Mouse (Mus musculus) forebrain, embryonic 14.5 days (tissue): ENCODE measurements at regions not wholly inside any gene's neighbourhood (a gene's known extent, or its start where the extent isn't known, plus 50 kb on each side); places are given as distances from the start of the nearest gene placed in this dataset.

Experiments used
- ATAC-seq: fragments of 200-750 bp; cut with Nextera tagmentation; 2 replicates; pipeline ENCODE4 v1.8.0; 2017; ENCODE audit warnings: mild to moderate bottlenecking, moderate library complexity
- DNase-seq: peaks from one replicate; pipeline ENCODE4 v3.0.0-alpha.2; 2015; ENCODE audit warnings: low spot score
- H3K27ac ChIP-seq: fragments of 300-500 bp; sonication (generic); 2 replicates; pipeline ENCODE4 v1.5.1; 2014; ENCODE audit warnings: low read depth, mild to moderate bottlenecking, control low read depth, low read length, moderate library complexity
- H3K27me3 ChIP-seq: fragments of 300-500 bp; sonication (generic); replicated peaks from 2 replicates; pipeline ENCODE4 v1.6.1; 2014; ENCODE audit warnings: low read length, control low read depth, mixed read lengths; ENCODE audit not compliant: control insufficient read depth, insufficient read depth
- H3K36me3 ChIP-seq: fragments of 300-500 bp; sonication (generic); 2 replicates; pipeline ENCODE4 v1.6.1; 2014; ENCODE audit warnings: low read length, control low read depth; ENCODE audit not compliant: control insufficient read depth, insufficient read depth
- H3K4me1 ChIP-seq: fragments of 300-500 bp; sonication (generic); 2 replicates; pipeline ENCODE4 v1.6.1; 2014; ENCODE audit warnings: antibody characterized with exemption, low read length, control low read depth; ENCODE audit not compliant: control insufficient read depth, insufficient read depth
- H3K4me2 ChIP-seq: fragments of 300-500 bp; sonication (generic); 2 replicates; pipeline ENCODE4 v1.6.1; 2014; ENCODE audit warnings: mild to moderate bottlenecking, control low read depth, low read length
- H3K4me3 ChIP-seq: fragments of 300-500 bp; sonication (generic); 2 replicates; pipeline ENCODE4 v1.5.1; 2014; ENCODE audit warnings: low read depth, low read length, control low read depth
- H3K9ac ChIP-seq: fragments of 300-500 bp; sonication (generic); 2 replicates; pipeline ENCODE4 v1.6.1; 2014; ENCODE audit warnings: mild to moderate bottlenecking, low read length, control low read depth, moderate library complexity
- H3K9me3 ChIP-seq: fragments of 300-500 bp; sonication (generic); replicated peaks from 2 replicates; pipeline ENCODE4 v1.6.1; 2016; ENCODE audit warnings: low read length, control low read depth, mixed read lengths; ENCODE audit not compliant: control insufficient read depth
- WGBS: fragments of 180-500 bp; shearing (Covaris S2); extraction: QIAGEN DNeasy Blood & Tissue Kit; methylation state at CpG from one replicate; pipeline ENCODE4 v1.1.7; 2014; 5-methylcytosine and 5-hydroxymethylcytosine counted together

GRCm38 (mm10) chr13:25925685-25926084 lies 655.4 kb upstream of the Nrsn1 start:
- ATAC-seq (no peak), DNase-seq (no peak)
- 85% methylated on average over 5 of the region's 5 CpGs for WGBS
- Histone ChIP-seq H3K36me3 (no peaks in the 10 kb centered on the region), H3K4me3 (no peak overlapping the region), H3K9ac (no peak overlapping the region), H3K9me3 (no peaks in the 10 kb centered on the region), H3K27ac (no peak overlapping the region), H3K27me3 (no peaks in the 10 kb centered on the region), H3K4me1 (peaks cover 2% of the 10 kb centered on the region; the same call in 1 of the 2 replicates), H3K4me2 (no peak overlapping the region)

- H3K9ac ChIP-seq = no peak overlapping the region
- no peaks in the 10 kb centered on the region for H3K4me1 ChIP-seq
- 79% methylated on average over 5 of the region's 5 CpGs for WGBS
- H3K36me3 ChIP-seq = no peaks in the 10 kb centered on the region
- no peak overlapping the region for H3K4me2 ChIP-seq
- no peak overlapping the region for H3K27ac ChIP-seq
- no peak for ATAC-seq
- H3K4me3 ChIP-seq = no peak overlapping the region
- peak; percentile 36 for DNase-seq
- no peaks in the 10 kb centered on the region for H3K9me3 ChIP-seq
- H3K27me3 ChIP-seq = no peaks in the 10 kb centered on the region
Measured at GRCm38 (mm10) chr13:25899871-25900270, 629.6 kb upstream of the Nrsn1 start.

- WGBS = 30% methylated on average over 2 of the region's 2 CpGs
- Histone ChIP-seq H3K4me1 (no peaks in the 10 kb centered on the region), H3K27ac (no peak overlapping the region), H3K4me3 (no peak overlapping the region), H3K9ac (no peak overlapping the region), H3K27me3 (no peaks in the 10 kb centered on the region), H3K9me3 (no peaks in the 10 kb centered on the region), H3K4me2 (no peak overlapping the region), H3K36me3 (no peaks in the 10 kb centered on the region)
- ATAC-seq = no peak
- DNase-seq = no peak
Measured at GRCm38 (mm10) chr13:25893150-25893549, 622.8 kb upstream of the Nrsn1 start.

- H3K4me3 ChIP-seq = no peak overlapping the region
- DNase-seq (peak; percentile 38), ATAC-seq (peak; percentile 58; the same call in 1 of the 2 replicates)
- H3K27ac ChIP-seq = no peak overlapping the region
- H3K9ac ChIP-seq = no peak overlapping the region
- H3K9me3 ChIP-seq = no peaks in the 10 kb centered on the region
- no peaks in the 10 kb centered on the region for H3K4me1 ChIP-seq
- 74% methylated on average over 4 of the region's 4 CpGs for WGBS
- H3K27me3 ChIP-seq = no peaks in the 10 kb centered on the region
- H3K36me3 ChIP-seq = no peaks in the 10 kb centered on the region
- H3K4me2 ChIP-seq = no peak overlapping the region
Measured at GRCm38 (mm10) chr13:25882818-25883217, 612.5 kb upstream of the Nrsn1 start.

- Histone ChIP-seq H3K27me3 (no peaks in the 10 kb centered on the region), H3K4me1 (peaks cover 3% of the 10 kb centered on the region; the same call in 1 of the 2 replicates), H3K36me3 (no peaks in the 10 kb centered on the region), H3K9ac (no peak overlapping the region), H3K27ac (no peak overlapping the region), H3K9me3 (no peaks in the 10 kb centered on the region), H3K4me2 (no peak overlapping the region), H3K4me3 (no peak overlapping the region)
- 51% methylated on average over 1 of the region's 1 CpGs for WGBS
- DNase-seq (no peak), ATAC-seq (0 out of 2 replicates have a peak, but pooled peaks have one; percentile 40)
Measured at GRCm38 (mm10) chr13:25868923-25869322, 598.6 kb upstream of the Nrsn1 start.

GRCm38 (mm10) chr13:25858207-25858606 lies 587.9 kb upstream of the Nrsn1 start:
- no peak overlapping the region for H3K27ac ChIP-seq
- no peaks in the 10 kb centered on the region for H3K27me3 ChIP-seq
- DNase-seq (no peak), ATAC-seq (no peak)
- H3K9me3 ChIP-seq = no peaks in the 10 kb centered on the region
- no peak overlapping the region for H3K9ac ChIP-seq
- H3K36me3 ChIP-seq = no peaks in the 10 kb centered on the region
- no peak overlapping the region for H3K4me2 ChIP-seq
- H3K4me1 ChIP-seq = no peaks in the 10 kb centered on the region
- no peak overlapping the region for H3K4me3 ChIP-seq

GRCm38 (mm10) chr13:25857569-25857968 lies 587.3 kb upstream of the Nrsn1 start:
- 68% methylated on average over 3 of the region's 3 CpGs for WGBS
- no peaks in the 10 kb centered on the region for H3K9me3 ChIP-seq
- H3K27me3 ChIP-seq = no peaks in the 10 kb centered on the region
- no peak for ATAC-seq
- H3K4me1 ChIP-seq = no peaks in the 10 kb centered on the region
- H3K4me2 ChIP-seq = no peak overlapping the region
- DNase-seq = no peak
- no peak overlapping the region for H3K9ac ChIP-seq
- H3K36me3 ChIP-seq = no peaks in the 10 kb centered on the region
- no peak overlapping the region for H3K4me3 ChIP-seq
- no peak overlapping the region for H3K27ac ChIP-seq

- DNase-seq (no peak), ATAC-seq (no peak)
- Histone ChIP-seq H3K4me2 (no peak overlapping the region), H3K9me3 (no peaks in the 10 kb centered on the region), H3K4me3 (no peak overlapping the region), H3K9ac (no peak overlapping the region), H3K36me3 (no peaks in the 10 kb centered on the region), H3K4me1 (no peaks in the 10 kb centered on the region), H3K27me3 (no peaks in the 10 kb centered on the region), H3K27ac (no peak overlapping the region)
- WGBS = 87% methylated on average over 3 of the region's 3 CpGs
Measured at GRCm38 (mm10) chr13:25857096-25857495, 586.8 kb upstream of the Nrsn1 start.

GRCm38 (mm10) chr13:25856549-25856948 lies 586.2 kb upstream of the Nrsn1 start:
- 95% methylated on average over 2 of the region's 2 CpGs for WGBS
- H3K27me3 ChIP-seq = no peaks in the 10 kb centered on the region
- no peak overlapping the region for H3K9ac ChIP-seq
- no peaks in the 10 kb centered on the region for H3K4me1 ChIP-seq
- no peak overlapping the region for H3K4me3 ChIP-seq
- no peaks in the 10 kb centered on the region for H3K9me3 ChIP-seq
- DNase-seq = no peak
- ATAC-seq = no peak
- no peaks in the 10 kb centered on the region for H3K36me3 ChIP-seq
- H3K27ac ChIP-seq = no peak overlapping the region
- H3K4me2 ChIP-seq = no peak overlapping the region
